Mouse (Mus musculus): ENCODE results near the gene Bicd2. TPM values are rescaled to one million over a fixed set of nuclear protein-coding genes. Genes with fewer than 3 reads are reported as not detected.

Gene Bicd2
- polyA plus RNA-seq, 1 experiment: 17.6 TPM

GRCm38 (mm10) chr13:49317508-49317907 is 23.9 kb upstream of the Bicd2 start:
- H3K27ac ChIP-seq (ENCODE audit: insufficient read depth, low read depth, low read length): no peak overlapping the region
- no peaks in the 10 kb centered on the region for H3K36me3 ChIP-seq (ENCODE audit: control insufficient read depth, insufficient read depth, low read length)
- no peaks in the 10 kb centered on the region for H3K27me3 ChIP-seq (replicated peaks; ENCODE audit: control insufficient read depth, insufficient read depth, low read length)
- TF ChIP-seq POLR2A (IDR thresholded peaks at IDR 0.05; ENCODE audit: low read depth, low read length) (no peak), CTCF (conservative IDR thresholded peaks at IDR 0.05; ENCODE audit: insufficient read depth, insufficient read length, low read depth, low read length) (no peak)
- H3K4me3 ChIP-seq (ENCODE audit: insufficient read depth, low read depth, low read length): no peak overlapping the region
- no peak for DNase-seq
- WGBS: 78% methylated on average over 6 of the region's 6 CpGs
- H3K4me1 ChIP-seq (ENCODE audit: control insufficient read depth, insufficient read depth, low read length): no peaks in the 10 kb centered on the region

GRCm38 (mm10) chr13:49317914-49318313 is 23.5 kb upstream of the Bicd2 start:
- TF ChIP-seq POLR2A (IDR thresholded peaks at IDR 0.05; ENCODE audit: low read depth, low read length): no peak
- TF ChIP-seq CTCF (conservative IDR thresholded peaks at IDR 0.05; ENCODE audit: insufficient read depth, insufficient read length, low read depth, low read length): no peak
- Histone ChIP-seq H3K4me3 (ENCODE audit: insufficient read depth, low read depth, low read length) (no peak overlapping the region), H3K36me3 (ENCODE audit: control insufficient read depth, insufficient read depth, low read length) (no peaks in the 10 kb centered on the region), H3K4me1 (ENCODE audit: control insufficient read depth, insufficient read depth, low read length) (no peaks in the 10 kb centered on the region), H3K27me3 (replicated peaks; ENCODE audit: control insufficient read depth, insufficient read depth, low read length) (no peaks in the 10 kb centered on the region), H3K27ac (ENCODE audit: insufficient read depth, low read depth, low read length) (no peak overlapping the region)
- 88% methylated on average over 7 of the region's 7 CpGs for WGBS
- DNase-seq: no peak

- Histone ChIP-seq H3K4me1 (ENCODE audit: control insufficient read depth, insufficient read depth, low read length) (no peaks in the 10 kb centered on the region), H3K4me3 (ENCODE audit: insufficient read depth, low read depth, low read length) (no peak within 1 kb of the TSS), H3K27me3 (replicated peaks; ENCODE audit: control insufficient read depth, insufficient read depth, low read length) (no peaks in the 10 kb centered on the region), H3K36me3 (ENCODE audit: control insufficient read depth, insufficient read depth, low read length) (no peaks in the 10 kb centered on the region), H3K27ac (ENCODE audit: insufficient read depth, low read depth, low read length) (no peak within 1 kb of the TSS)
- peak; percentile 41 for DNase-seq
- 7% methylated on average over 10 of the region's 10 CpGs for WGBS
- TF ChIP-seq POLR2A (IDR thresholded peaks at IDR 0.05; ENCODE audit: low read depth, low read length): no peak
- TF ChIP-seq CTCF (conservative IDR thresholded peaks at IDR 0.05; ENCODE audit: insufficient read depth, insufficient read length, low read depth, low read length): no peak
Observed at GRCm38 (mm10) chr13:49320040-49320439, 21.3 kb upstream of the Bicd2 start, which contains the start of gene Fgd3. Gene Fgd3 (minus strand): TSS chr13:49320311.

GRCm38 (mm10) chr13:49320514-49320913 is 20.9 kb upstream of the Bicd2 start:
- DNase-seq: no peak
- no peak for TF ChIP-seq POLR2A (IDR thresholded peaks at IDR 0.05; ENCODE audit: low read depth, low read length)
- no peak for TF ChIP-seq CTCF (conservative IDR thresholded peaks at IDR 0.05; ENCODE audit: insufficient read depth, insufficient read length, low read depth, low read length)
- H3K4me1 ChIP-seq (ENCODE audit: control insufficient read depth, insufficient read depth, low read length): no peaks in the 10 kb centered on the region
- H3K36me3 ChIP-seq (ENCODE audit: control insufficient read depth, insufficient read depth, low read length): no peaks in the 10 kb centered on the region
- H3K27me3 ChIP-seq (replicated peaks; ENCODE audit: control insufficient read depth, insufficient read depth, low read length): no peaks in the 10 kb centered on the region
- no peak overlapping the region for H3K27ac ChIP-seq (ENCODE audit: insufficient read depth, low read depth, low read length)
- WGBS: 90% methylated on average over 1 of the region's 1 CpGs
- H3K4me3 ChIP-seq (ENCODE audit: insufficient read depth, low read depth, low read length): no peak overlapping the region

- 64% methylated on average over 3 of the region's 3 CpGs for WGBS
- Histone ChIP-seq H3K27me3 (replicated peaks; ENCODE audit: control insufficient read depth, insufficient read depth, low read length) (no peaks in the 10 kb centered on the region), H3K27ac (ENCODE audit: insufficient read depth, low read depth, low read length) (no peak overlapping the region), H3K4me1 (ENCODE audit: control insufficient read depth, insufficient read depth, low read length) (no peaks in the 10 kb centered on the region), H3K4me3 (ENCODE audit: insufficient read depth, low read depth, low read length) (no peak overlapping the region), H3K36me3 (ENCODE audit: control insufficient read depth, insufficient read depth, low read length) (no peaks in the 10 kb centered on the region)
- TF ChIP-seq CTCF (conservative IDR thresholded peaks at IDR 0.05; ENCODE audit: insufficient read depth, insufficient read length, low read depth, low read length): no peak
- TF ChIP-seq POLR2A (IDR thresholded peaks at IDR 0.05; ENCODE audit: low read depth, low read length): no peak
- DNase-seq: peak; percentile 19
Observed at GRCm38 (mm10) chr13:49321452-49321851, 19.9 kb upstream of the Bicd2 start.

GRCm38 (mm10) chr13:49322169-49322568 is 19.2 kb upstream of the Bicd2 start:
- no peak for DNase-seq
- Histone ChIP-seq H3K27me3 (replicated peaks; ENCODE audit: control insufficient read depth, insufficient read depth, low read length) (no peaks in the 10 kb centered on the region), H3K27ac (ENCODE audit: insufficient read depth, low read depth, low read length) (no peak overlapping the region), H3K4me1 (ENCODE audit: control insufficient read depth, insufficient read depth, low read length) (no peaks in the 10 kb centered on the region), H3K36me3 (ENCODE audit: control insufficient read depth, insufficient read depth, low read length) (no peaks in the 10 kb centered on the region), H3K4me3 (ENCODE audit: insufficient read depth, low read depth, low read length) (no peak overlapping the region)
- TF ChIP-seq CTCF (conservative IDR thresholded peaks at IDR 0.05; ENCODE audit: insufficient read depth, insufficient read length, low read depth, low read length) (no peak), POLR2A (IDR thresholded peaks at IDR 0.05; ENCODE audit: low read depth, low read length) (no peak)
- 65% methylated on average over 5 of the region's 5 CpGs for WGBS

GRCm38 (mm10) chr13:49322739-49323138 is 18.6 kb upstream of the Bicd2 start:
- no peak overlapping the region for H3K27ac ChIP-seq (ENCODE audit: insufficient read depth, low read depth, low read length)
- no peaks in the 10 kb centered on the region for H3K36me3 ChIP-seq (ENCODE audit: control insufficient read depth, insufficient read depth, low read length)
- no peak overlapping the region for H3K4me3 ChIP-seq (ENCODE audit: insufficient read depth, low read depth, low read length)
- H3K4me1 ChIP-seq (ENCODE audit: control insufficient read depth, insufficient read depth, low read length): no peaks in the 10 kb centered on the region
- no peaks in the 10 kb centered on the region for H3K27me3 ChIP-seq (replicated peaks; ENCODE audit: control insufficient read depth, insufficient read depth, low read length)
- TF ChIP-seq CTCF (conservative IDR thresholded peaks at IDR 0.05; ENCODE audit: insufficient read depth, insufficient read length, low read depth, low read length) (no peak), POLR2A (IDR thresholded peaks at IDR 0.05; ENCODE audit: low read depth, low read length) (no peak)
- no peak for DNase-seq
- 91% methylated on average over 5 of the region's 5 CpGs for WGBS
